Mouse (Mus musculus) left cerebral cortex, adult 18-20 months (tissue): Measurements from ENCODE around the gene Irf2bpl. TPM values are rescaled to one million over a fixed set of nuclear protein-coding genes. Genes with fewer than 3 reads are reported as not detected.

ENCODE experiments used
- DNase-seq, 2 experiments: peaks; one replicate each; pipeline ENCODE4 v3.0.0; 2021 to 2022; ENCODE audit warnings: low spot score in 2 of 2, mixed read lengths in 1 of 2
- long read RNA-seq, 2 experiments: library from polyadenylated mRNA; stranded (forward); transcript quantifications; one replicate each; pipeline ENCODE4 v2.0.0; 2021
- total RNA-seq, 2 experiments: library from RNA; stranded (reverse); gene quantifications; 2 replicates each; pipeline ENCODE4 v1.2.3; 2021

Gene Irf2bpl
- 10 to 100 TPM; 91.6 to 93.6 TPM for total RNA-seq
- long read RNA-seq, experiment 1, full-length matches to known transcripts, result 62 of 63 reads
- long read RNA-seq, experiment 1, partial matches to known transcripts, result 0 of 63 reads
- long read RNA-seq, experiment 1, other reads (novel, unspliced or antisense), result 1 of 63 reads
- long read RNA-seq, experiment 2, full-length matches to known transcripts, result 51 of 51 reads
- long read RNA-seq, experiment 2, partial matches to known transcripts, result 0 of 51 reads
- long read RNA-seq, experiment 2, other reads (novel, unspliced or antisense), result 0 of 51 reads

- DNase-seq, result peak; percentile 98 to 99
Measured at GRCm38 (mm10) chr12:86884197-86885058, at the start of gene Irf2bpl. Irf2bpl (minus strand) TSS chr12:86884798.

- no peak for DNase-seq
Measured at GRCm38 (mm10) chr12:86932575-86932952, 48.0 kb upstream of the Irf2bpl start.

- DNase-seq, result no peak
Measured at GRCm38 (mm10) chr12:86931919-86932574, 47.4 kb upstream of the Irf2bpl start.

- DNase-seq, result no peak
Measured at GRCm38 (mm10) chr12:86930934-86931729, 46.5 kb upstream of the Irf2bpl start.

- peak; percentile 78 to 81 for DNase-seq
Measured at GRCm38 (mm10) chr12:86923837-86924236, 39.2 kb upstream of the Irf2bpl start.

GRCm38 (mm10) chr12:86918983-86919722 is 34.6 kb upstream of the Irf2bpl start:
- DNase-seq, result no peak

GRCm38 (mm10) chr12:86918361-86918967 is 33.9 kb upstream of the Irf2bpl start:
- no peak for DNase-seq

- DNase-seq, result no peak
Measured at GRCm38 (mm10) chr12:86916796-86917573, 32.4 kb upstream of the Irf2bpl start.

- no peak for DNase-seq
Measured at GRCm38 (mm10) chr12:86915617-86916016, 31.0 kb upstream of the Irf2bpl start.

- DNase-seq, result no peak
Measured at GRCm38 (mm10) chr12:86914756-86915155, 30.2 kb upstream of the Irf2bpl start.

GRCm38 (mm10) chr12:86914351-86914750 is 29.8 kb upstream of the Irf2bpl start:
- DNase-seq, result no peak

GRCm38 (mm10) chr12:86912335-86913093 is 27.9 kb upstream of the Irf2bpl start:
- no peak for DNase-seq

GRCm38 (mm10) chr12:86911482-86911931 is 26.9 kb upstream of the Irf2bpl start:
- DNase-seq, result peak; percentile 53

- DNase-seq, result peak; percentile 87 to 91
Measured at GRCm38 (mm10) chr12:86906395-86906794, 21.8 kb upstream of the Irf2bpl start.

GRCm38 (mm10) chr12:86905876-86906275 is 21.3 kb upstream of the Irf2bpl start:
- DNase-seq, result no peak

GRCm38 (mm10) chr12:86905203-86905602 is 20.6 kb upstream of the Irf2bpl start:
- peak in 1 of 2 experiments; percentile 48 for DNase-seq

GRCm38 (mm10) chr12:86903828-86904806 is 19.5 kb upstream of the Irf2bpl start:
- no peak for DNase-seq
